Mouse (Mus musculus) stomach, embryonic 16.5 days (tissue): Measurements from ENCODE around the gene Txnrd2. TPM values are rescaled to one million over a fixed set of nuclear protein-coding genes. Genes with fewer than 3 reads are reported as not detected.

Source experiments
- ATAC-seq: fragments of 200-750 bp; cut with Nextera tagmentation; 2 replicates; pipeline ENCODE4 v1.8.0; 2017; ENCODE audit warnings: moderate number of reproducible peaks, moderate TSS enrichment; ENCODE audit not compliant: insufficient read depth, low FRiP score
- H3K27ac ChIP-seq: fragments of 300-500 bp; sonication (generic); 2 replicates; pipeline ENCODE4 v1.5.1; 2014; ENCODE audit warnings: low read length
- H3K27me3 ChIP-seq: fragments of 300-500 bp; sonication (generic); 2 replicates; pipeline ENCODE4 v1.6.1; 2014; ENCODE audit warnings: low read length, control low read depth, mixed read lengths; ENCODE audit not compliant: control insufficient read depth, insufficient read depth
- H3K36me3 ChIP-seq: fragments of 300-500 bp; sonication (generic); 2 replicates; pipeline ENCODE4 v1.6.1; 2014; ENCODE audit warnings: low read length; ENCODE audit not compliant: control insufficient read depth, insufficient read depth
- H3K4me1 ChIP-seq: fragments of 300-500 bp; sonication (generic); 2 replicates; pipeline ENCODE4 v1.6.1; 2014; ENCODE audit warnings: low read length, control low read depth, mixed read lengths; ENCODE audit not compliant: control insufficient read depth, insufficient read depth
- H3K4me2 ChIP-seq: fragments of 300-500 bp; sonication (generic); 2 replicates; pipeline ENCODE4 v1.6.1; 2014; ENCODE audit warnings: low read depth, low read length, mixed read lengths
- H3K4me3 ChIP-seq: fragments of 300-500 bp; sonication (generic); replicated peaks from 2 replicates; pipeline ENCODE4 v1.5.1; 2014; ENCODE audit warnings: mild to moderate bottlenecking, low read length
- H3K9ac ChIP-seq: fragments of 300-500 bp; sonication (generic); 2 replicates; pipeline ENCODE4 v1.6.1; 2014; ENCODE audit warnings: low read length
- H3K9me3 ChIP-seq: fragments of 300-500 bp; sonication (generic); replicated peaks from 2 replicates; pipeline ENCODE4 v1.6.1; 2016; ENCODE audit warnings: low read length, control low read depth; ENCODE audit not compliant: control insufficient read depth
- WGBS: fragments of 180-500 bp; shearing (Covaris S2); extraction: QIAGEN DNeasy Blood & Tissue Kit; methylation state at CpG from one replicate; pipeline ENCODE4 v1.1.7; 2014; 5-methylcytosine and 5-hydroxymethylcytosine counted together
- polyA plus RNA-seq: library from polyadenylated mRNA; unstranded; fragments of >200 nt; fragmentation: Nextera tagmentation; extraction: Ambion mirVana; gene quantifications from 2 replicates; pipeline ENCODE4 v1.2.1, GENCODE M21; 2015

The Txnrd2 gene
- polyA plus RNA-seq, 1 experiment from 2014 or later, result 23.7 TPM

DNA sequence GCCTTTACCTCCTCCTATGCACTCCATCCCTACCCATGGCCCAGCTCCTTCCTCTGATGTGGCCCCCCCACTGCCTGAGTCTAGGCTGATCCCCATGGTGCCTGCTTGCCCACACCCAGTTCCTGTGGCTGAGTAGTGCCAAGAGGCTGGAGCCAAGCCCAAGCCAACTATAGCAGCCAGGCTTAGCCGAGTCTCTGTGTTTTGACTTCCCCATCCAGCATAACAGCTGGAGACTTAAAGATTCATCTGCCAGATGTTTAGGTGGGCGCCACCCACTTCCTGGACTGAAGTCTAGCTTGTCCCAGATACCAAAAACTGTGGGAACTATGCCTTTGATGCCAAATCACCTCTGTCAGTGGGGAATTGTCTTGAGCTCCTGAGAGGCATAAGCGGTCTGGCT is 38.1 kb downstream of the Txnrd2 start:
- Histone ChIP-seq H3K27ac (no peak overlapping the region), H3K4me2 (no peak overlapping the region), H3K4me1 (peaks cover 12% of the 10 kb centered on the region), H3K9me3 (no peaks in the 10 kb centered on the region), H3K9ac (no peak overlapping the region), H3K36me3 (no peaks in the 10 kb centered on the region), H3K4me3 (no peak overlapping the region), H3K27me3 (no peaks in the 10 kb centered on the region)
- 0 out of 2 replicates have a peak, but pooled peaks have one; percentile 47 for ATAC-seq
- WGBS, result 69% methylated on average over 3 of the region's 3 CpGs

GRCm38 (mm10) chr16:18470829-18471228 is 44.6 kb downstream of the Txnrd2 start:
- H3K9ac ChIP-seq, result no peak overlapping the region
- no peaks in the 10 kb centered on the region for H3K4me1 ChIP-seq
- no peaks in the 10 kb centered on the region for H3K27me3 ChIP-seq
- H3K27ac ChIP-seq, result no peak overlapping the region
- H3K4me2 ChIP-seq, result no peak overlapping the region
- H3K9me3 ChIP-seq, result no peaks in the 10 kb centered on the region
- no peaks in the 10 kb centered on the region for H3K36me3 ChIP-seq
- no peak overlapping the region for H3K4me3 ChIP-seq
- ATAC-seq, result no peak
- WGBS, result 31% methylated on average over 1 of the region's 1 CpGs

- Histone ChIP-seq H3K36me3 (no peaks in the 10 kb centered on the region), H3K4me2 (no peak overlapping the region), H3K27me3 (no peaks in the 10 kb centered on the region), H3K4me1 (no peaks in the 10 kb centered on the region), H3K27ac (no peak overlapping the region), H3K4me3 (no peak overlapping the region), H3K9me3 (no peaks in the 10 kb centered on the region), H3K9ac (no peak overlapping the region)
- WGBS, result 63% methylated on average over 11 of the region's 11 CpGs
- no peak for ATAC-seq
These were observed 45.3 kb downstream of the Txnrd2 start for GRCm38 (mm10) chr16:18471381-18471955.

GRCm38 (mm10) chr16:18471976-18472375 is 45.8 kb downstream of the Txnrd2 start:
- Histone ChIP-seq H3K9ac (no peak overlapping the region), H3K36me3 (no peaks in the 10 kb centered on the region), H3K27ac (no peak overlapping the region), H3K27me3 (no peaks in the 10 kb centered on the region), H3K9me3 (no peaks in the 10 kb centered on the region), H3K4me3 (no peak overlapping the region), H3K4me1 (no peaks in the 10 kb centered on the region), H3K4me2 (no peak overlapping the region)
- WGBS, result 87% methylated on average over 6 of the region's 6 CpGs
- no peak for ATAC-seq

GRCm38 (mm10) chr16:18472416-18472815 is 46.2 kb downstream of the Txnrd2 start:
- no peak overlapping the region for H3K9ac ChIP-seq
- WGBS, result 80% methylated on average over 4 of the region's 4 CpGs

GRCm38 (mm10) chr16:18472976-18473375 is 46.8 kb downstream of the Txnrd2 start:
- Histone ChIP-seq H3K4me1 (no peaks in the 10 kb centered on the region), H3K36me3 (no peaks in the 10 kb centered on the region), H3K27me3 (no peaks in the 10 kb centered on the region), H3K4me3 (no peak overlapping the region), H3K9ac (no peak overlapping the region), H3K27ac (no peak overlapping the region), H3K9me3 (no peaks in the 10 kb centered on the region), H3K4me2 (no peak overlapping the region)
- ATAC-seq, result peak; percentile 58; the same call in 1 of the 2 replicates
- WGBS, result 78% methylated on average over 8 of the region's 8 CpGs

More at GRCm38 (mm10) chr16:18472416-18472815, 46.2 kb downstream of the Txnrd2 start:
- Histone ChIP-seq H3K4me3 (no peak overlapping the region), H3K4me2 (no peak overlapping the region), H3K36me3 (no peaks in the 10 kb centered on the region), H3K9me3 (no peaks in the 10 kb centered on the region), H3K27me3 (no peaks in the 10 kb centered on the region), H3K4me1 (no peaks in the 10 kb centered on the region), H3K27ac (no peak overlapping the region)
- ATAC-seq, result no peak

DNA sequence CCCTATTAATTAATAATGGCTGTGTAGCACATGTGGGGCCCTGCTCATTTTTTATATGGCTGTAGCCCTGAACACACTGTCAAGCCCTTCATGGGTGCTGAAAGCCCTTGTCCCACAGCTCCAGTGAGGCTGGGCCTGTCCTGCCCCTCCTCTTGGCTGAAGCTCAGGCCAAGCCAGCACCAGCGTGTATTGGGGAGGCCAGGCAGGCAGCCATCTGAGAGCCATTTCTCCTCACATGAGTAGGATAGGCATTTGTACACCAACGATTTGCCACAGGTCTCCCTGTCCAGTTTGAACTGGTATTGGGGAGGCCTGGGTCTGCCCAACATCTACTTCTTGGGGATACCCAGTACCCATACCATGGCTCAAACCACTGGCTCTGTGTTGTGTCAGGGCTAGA is 47.8 kb downstream of the Txnrd2 start:
- Histone ChIP-seq H3K27ac (no peak overlapping the region), H3K27me3 (no peaks in the 10 kb centered on the region), H3K4me3 (no peak overlapping the region), H3K9ac (no peak overlapping the region), H3K36me3 (no peaks in the 10 kb centered on the region), H3K9me3 (no peaks in the 10 kb centered on the region), H3K4me2 (no peak overlapping the region), H3K4me1 (no peaks in the 10 kb centered on the region)
- no peak for ATAC-seq
- 77% methylated on average over 2 of the region's 2 CpGs for WGBS

DNA sequence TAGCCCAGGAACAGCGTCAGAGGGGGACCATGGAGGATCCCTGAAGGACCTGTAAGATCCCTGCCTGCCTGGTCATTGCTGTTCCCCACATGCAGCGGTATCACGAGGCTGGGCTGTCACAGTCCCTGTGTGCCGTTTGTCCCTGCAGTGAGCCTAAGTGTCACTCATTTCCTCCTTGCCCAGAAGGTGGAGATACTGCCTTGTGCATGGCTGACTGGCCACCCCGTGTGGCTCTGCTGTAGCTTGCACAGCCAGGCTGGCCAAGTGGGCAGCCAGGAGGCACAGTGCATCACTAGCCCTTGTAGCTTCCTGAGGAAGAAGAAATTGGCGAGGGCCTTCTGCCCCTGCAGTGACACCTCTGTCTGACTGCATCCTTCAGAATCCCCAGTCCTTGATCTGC is 51.8 kb downstream of the Txnrd2 start:
- Histone ChIP-seq H3K4me2 (no peak overlapping the region), H3K9me3 (no peaks in the 10 kb centered on the region), H3K27ac (no peak overlapping the region), H3K36me3 (no peaks in the 10 kb centered on the region), H3K4me1 (no peaks in the 10 kb centered on the region), H3K9ac (no peak overlapping the region), H3K27me3 (no peaks in the 10 kb centered on the region), H3K4me3 (no peak overlapping the region)
- ATAC-seq, result no peak
- 71% methylated on average over 6 of the region's 6 CpGs for WGBS

DNA sequence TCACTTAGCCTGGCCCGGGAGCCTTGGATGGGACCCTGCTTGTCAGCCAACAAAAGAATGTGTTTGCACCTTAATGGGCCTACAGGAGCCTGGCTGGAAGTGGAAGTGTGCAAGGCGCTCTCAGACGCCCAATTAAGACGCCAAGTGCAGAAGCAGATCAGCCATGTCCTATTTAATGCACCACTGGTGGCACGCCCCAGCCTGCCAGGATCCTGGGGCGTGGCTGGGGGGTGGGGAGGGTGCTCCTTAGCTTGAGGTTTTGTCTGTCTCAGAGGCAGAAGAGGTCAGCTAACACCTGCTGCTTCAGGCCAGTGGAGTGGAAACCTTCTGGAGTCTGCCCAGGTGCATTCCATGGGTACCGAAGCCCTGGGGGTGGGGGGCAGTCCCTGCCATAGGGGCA is 53.5 kb downstream of the Txnrd2 start:
- Histone ChIP-seq H3K27me3 (no peaks in the 10 kb centered on the region), H3K9me3 (no peaks in the 10 kb centered on the region), H3K4me3 (no peak overlapping the region), H3K4me1 (no peaks in the 10 kb centered on the region), H3K4me2 (no peak overlapping the region), H3K36me3 (no peaks in the 10 kb centered on the region), H3K27ac (no peak overlapping the region), H3K9ac (no peak overlapping the region)
- 40% methylated on average over 7 of the region's 7 CpGs for WGBS
- ATAC-seq, result no peak
